Comparison of ENCODE assay signal across 8 mouse cellular contexts in genomic region chr10:43021017-43021416, GRCm38 (mm10).
DNase-seq lines count a peak whose midpoint lies in the region; ATAC-seq and TF ChIP-seq lines count a peak whose summit lies in the region.

No protein-coding gene starts in this region.

- peaks cover 86% of the 10 kb centered on the region for H3K27me3 ChIP-seq in E14TG2a.4 (ENCODE audit: insufficient read depth, low read length)
- peaks cover 24% of the 10 kb centered on the region for H3K27me3 ChIP-seq in embryonic facial prominence, embryonic 11.5 days (ENCODE audit: control insufficient read depth, insufficient read depth, low read length)
- H3K27me3 ChIP-seq in limb, embryonic 11.5 days (ENCODE audit: control insufficient read depth, insufficient read depth, low read length): peaks cover 35% of the 10 kb centered on the region
- H3K27me3 ChIP-seq in stomach, embryonic 14.5 days (ENCODE audit: control insufficient read depth, insufficient read depth, low read length): peaks cover 28% of the 10 kb centered on the region

- H3K36me3 ChIP-seq in E14TG2a.4 (ENCODE audit: insufficient read depth, low read length): no peaks in the 10 kb centered on the region
- H3K36me3 ChIP-seq in embryonic facial prominence, embryonic 11.5 days (replicated peaks; ENCODE audit: control insufficient read depth, insufficient read depth, low read depth, low read length): no peaks in the 10 kb centered on the region
- no peaks in the 10 kb centered on the region for H3K36me3 ChIP-seq in limb, embryonic 11.5 days (ENCODE audit: control insufficient read depth, insufficient read depth, low read length)
- no peaks in the 10 kb centered on the region for H3K36me3 ChIP-seq in stomach, embryonic 14.5 days (ENCODE audit: control insufficient read depth, insufficient read depth, low read length)

- no peaks in the 10 kb centered on the region for H3K9me3 ChIP-seq in E14TG2a.4 (ENCODE audit: low read length)
- H3K9me3 ChIP-seq in embryonic facial prominence, embryonic 11.5 days (replicated peaks; ENCODE audit: control insufficient read depth, low read length): no peaks in the 10 kb centered on the region
- no peaks in the 10 kb centered on the region for H3K9me3 ChIP-seq in limb, embryonic 11.5 days (ENCODE audit: control insufficient read depth, low read length)
- H3K9me3 ChIP-seq in stomach, embryonic 14.5 days (ENCODE audit: control insufficient read depth, low read depth, low read length): no peaks in the 10 kb centered on the region

- WGBS in embryonic facial prominence, embryonic 11.5 days: 6% methylated on average over 34 of the region's 35 CpGs
- 4% methylated on average over 35 of the region's 35 CpGs for WGBS in limb, embryonic 11.5 days
- 5% methylated on average over 35 of the region's 35 CpGs for WGBS in stomach, embryonic 14.5 days

- intact Hi-C loops in gastrocnemius, adult 2 months (cut with DNase I): no loop called here

- H3K4me3 ChIP-seq in gastrocnemius, adult 2 months: peak overlapping the region; percentile 73
- H3K4me3 ChIP-seq in E14TG2a.4 (replicated peaks; ENCODE audit: low read length): peak overlapping the region; percentile 76
- H3K4me3 ChIP-seq in embryonic facial prominence, embryonic 11.5 days (ENCODE audit: low read depth, low read length): peak overlapping the region; percentile 55
- peak overlapping the region; percentile 41 for H3K4me3 ChIP-seq in limb, embryonic 11.5 days (ENCODE audit: low read depth, low read length)
- peak overlapping the region; percentile 51 for H3K4me3 ChIP-seq in stomach, embryonic 14.5 days (ENCODE audit: low read depth, low read length)

- H3K27ac ChIP-seq in gastrocnemius, adult 2 months: no peak overlapping the region
- no peak overlapping the region for H3K27ac ChIP-seq in embryonic facial prominence, embryonic 11.5 days (replicated peaks; ENCODE audit: low read depth, low read length)
- H3K27ac ChIP-seq in limb, embryonic 11.5 days (replicated peaks; ENCODE audit: low read depth, low read length): no peak overlapping the region
- no peak overlapping the region for H3K27ac ChIP-seq in stomach, embryonic 14.5 days (ENCODE audit: low read length)

- peak overlapping the region; percentile 99 for H3K4me2 ChIP-seq in embryonic facial prominence, embryonic 11.5 days (ENCODE audit: low read depth, low read length)
- H3K4me2 ChIP-seq in limb, embryonic 11.5 days (ENCODE audit: low read depth, severe bottlenecking): peak overlapping the region; percentile 98
- peak overlapping the region; percentile 99 for H3K4me2 ChIP-seq in stomach, embryonic 14.5 days (replicated peaks; ENCODE audit: low read depth, low read length)

- peak overlapping the region; percentile 57 for H3K9ac ChIP-seq in embryonic facial prominence, embryonic 11.5 days (replicated peaks; ENCODE audit: low read length)
- peak overlapping the region; percentile 53 for H3K9ac ChIP-seq in limb, embryonic 11.5 days (ENCODE audit: low read length)
- peak overlapping the region; percentile 40; the same call in 1 of the 2 replicates for H3K9ac ChIP-seq in stomach, embryonic 14.5 days (replicated peaks; ENCODE audit: low read depth, low read length)

- no peak for DNase-seq in gastrocnemius, adult 2 months
- no peak for DNase-seq in gastrocnemius, postnatal 25 days
- peak; percentile 18 for DNase-seq in embryonic facial prominence, embryonic 11.5 days (ENCODE audit: low spot score)
- peak; percentile 45 for DNase-seq in limb, embryonic 11.5 days (ENCODE audit: low spot score)
- DNase-seq in frontal cortex, postnatal 36 days (ENCODE audit: low spot score in 2 of 2): no peak
- DNase-seq in right cerebral cortex, postnatal 4 days: no peak

- no peak for ATAC-seq in embryonic facial prominence, embryonic 11.5 days (replicated peaks; ENCODE audit: insufficient number of reproducible peaks, low FRiP score, low TSS enrichment, low read depth)
- ATAC-seq in limb, embryonic 11.5 days (ENCODE audit: insufficient number of reproducible peaks, low FRiP score, low TSS enrichment, low read depth): no peak
- no peak; the same call in 1 of the 2 replicates for ATAC-seq in stomach, embryonic 14.5 days (ENCODE audit: insufficient number of reproducible peaks, insufficient read depth, low FRiP score, low read depth)

- H3K4me1 ChIP-seq in E14TG2a.4 (replicated peaks; ENCODE audit: low read depth, low read length): peaks cover 16% of the 10 kb centered on the region
- peaks cover 9% of the 10 kb centered on the region for H3K4me1 ChIP-seq in embryonic facial prominence, embryonic 11.5 days (ENCODE audit: control insufficient read depth, insufficient read depth, low read length)
- peaks cover 15% of the 10 kb centered on the region for H3K4me1 ChIP-seq in limb, embryonic 11.5 days (ENCODE audit: control insufficient read depth, insufficient read depth, low read length)
- H3K4me1 ChIP-seq in stomach, embryonic 14.5 days (ENCODE audit: control insufficient read depth, insufficient read depth, low read length): peaks cover 10% of the 10 kb centered on the region; the same call in 1 of the 2 replicates

- no peak for TF ChIP-seq CTCF in gastrocnemius, adult 2 months (IDR thresholded peaks at IDR 0.05)
- no peak for TF ChIP-seq CTCF in E14TG2a.4 (conservative IDR thresholded peaks at IDR 0.05; ENCODE audit: low read length)

Comparison
In these comparisons a context has a peak if more than half of its experiments do, and no peak if none do; other contexts are left out.
1. DNase-seq: peak in embryonic facial prominence, embryonic 11.5 days (single experiment) and limb, embryonic 11.5 days (single experiment); none in gastrocnemius, adult 2 months (single experiment), gastrocnemius, postnatal 25 days (single experiment), frontal cortex, postnatal 36 days (0 of 2) and right cerebral cortex, postnatal 4 days (single experiment).
2. Peak in every context shown above with its lines, with median percentiles within 50 percentile points of each other: H3K4me3 ChIP-seq, H3K4me2 ChIP-seq and H3K9ac ChIP-seq.